Mouse (Mus musculus): Measurements from ENCODE around the gene Fam117a.

GRCm38 (mm10) chr11:95384973-95385320 is 48.1 kb downstream of the Fam117a start:
- no peak for TF ChIP-seq CTCF (IDR thresholded peaks at IDR 0.05; ENCODE audit: low read depth)
- no peak for TF ChIP-seq EP300 (optimal IDR thresholded peaks at IDR 0.05)
